Mouse (Mus musculus) forebrain, postnatal 0 days (tissue): ENCODE measurements around the gene Hdac11. TPM values are rescaled to one million over a fixed set of nuclear protein-coding genes. Genes with fewer than 3 reads are reported as not detected.
A peak's percentile ranks its signal among the peaks of the same experiment; 100 is the strongest.

Experiments
- ATAC-seq: fragments of 200-750 bp; cut with Nextera tagmentation; 2 replicates; pipeline ENCODE4 v1.8.0; 2017; ENCODE audit warnings: mild to moderate bottlenecking, moderate library complexity
- DNase-seq: peaks from one replicate; pipeline ENCODE4 v3.0.0-alpha.2; 2015
- H3K27ac ChIP-seq: fragments of 300-500 bp; sonication (generic); 2 replicates; pipeline ENCODE4 v1.5.1; 2014; ENCODE audit warnings: low read depth, mild to moderate bottlenecking, antibody characterized with exemption, low read length, moderate library complexity, mixed read lengths
- H3K27me3 ChIP-seq: fragments of 300-500 bp; sonication (generic); 2 replicates; pipeline ENCODE4 v1.6.1; 2014; ENCODE audit warnings: mild to moderate bottlenecking, low read length, mixed read lengths; ENCODE audit not compliant: insufficient read depth
- H3K36me3 ChIP-seq: fragments of 300-500 bp; sonication (generic); 2 replicates; pipeline ENCODE4 v1.6.1; 2014; ENCODE audit warnings: mild to moderate bottlenecking, moderate library complexity; ENCODE audit not compliant: insufficient read depth
- H3K4me1 ChIP-seq: fragments of 300-500 bp; sonication (generic); 2 replicates; pipeline ENCODE4 v1.6.1; 2014; ENCODE audit warnings: antibody characterized with exemption; ENCODE audit not compliant: insufficient read depth
- H3K4me2 ChIP-seq: fragments of 300-500 bp; sonication (generic); 2 replicates; pipeline ENCODE4 v1.6.1; 2014; ENCODE audit warnings: low read depth, mild to moderate bottlenecking, moderate library complexity
- H3K4me3 ChIP-seq: fragments of 300-500 bp; sonication (generic); 2 replicates; pipeline ENCODE4 v1.5.1; 2014; ENCODE audit warnings: low read depth, low read length, mixed read lengths
- H3K9ac ChIP-seq: fragments of 300-500 bp; sonication (generic); 2 replicates; pipeline ENCODE4 v1.6.1; 2014; ENCODE audit warnings: mild to moderate bottlenecking
- H3K9me3 ChIP-seq: fragments of 300-500 bp; sonication (generic); 2 replicates; pipeline ENCODE4 v1.6.1; 2016; ENCODE audit warnings: low read length
- CTCF ChIP-seq: sonication (generic); IDR thresholded peaks from 2 replicates; pipeline ENCODE4 v1.5.1; 2016; ENCODE audit warnings: antibody characterized with exemption, control low read depth, low read depth
- WGBS: fragments of 180-500 bp; shearing (Covaris S2); extraction: QIAGEN DNeasy Blood & Tissue Kit; methylation state at CpG from one replicate; pipeline ENCODE4 v1.1.7; 2014; 5-methylcytosine and 5-hydroxymethylcytosine counted together
- polyA plus RNA-seq: library from polyadenylated mRNA; unstranded; fragments of >200 nt; fragmentation: Nextera tagmentation; extraction: Ambion mirVana; gene quantifications from 2 replicates; pipeline ENCODE4 v1.2.1, GENCODE M21; 2015
- total RNA-seq: library from RNA; depleted of rRNA; stranded (reverse); fragments of >200 nt; gene quantifications from 2 replicates; pipeline ENCODE4 v1.2.3, GENCODE M21; 2014; rRNA removed

The Hdac11 gene
- total and polyA plus RNA-seq, 2 experiments from 2014 or later, result 34.5 to 81.0 TPM

DNA sequence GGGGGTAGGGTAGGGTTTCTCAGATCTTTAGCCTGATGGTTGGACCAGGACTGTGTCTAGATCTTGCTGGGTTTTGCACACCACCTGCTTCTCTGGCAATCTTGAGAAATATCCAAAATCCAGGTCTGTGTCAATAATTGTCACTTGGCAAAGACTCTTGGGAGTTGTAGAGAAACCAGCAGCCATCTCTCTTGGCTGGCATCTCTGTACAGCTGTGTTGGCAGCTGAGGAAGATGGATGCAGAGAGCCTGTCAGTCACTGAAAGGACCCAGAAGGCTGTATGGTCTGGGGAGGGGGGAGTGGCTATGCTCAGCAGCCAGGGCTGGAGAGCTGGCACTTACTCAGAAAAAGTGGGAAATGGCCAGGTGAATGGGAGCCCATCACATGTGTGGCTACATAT is 63.6 kb downstream of the Hdac11 start:
- Histone ChIP-seq H3K4me3 (no peak overlapping the region), H3K36me3 (no peaks in the 10 kb centered on the region), H3K4me1 (peaks cover 14% of the 10 kb centered on the region; the same call in 1 of the 2 replicates), H3K9me3 (no peaks in the 10 kb centered on the region), H3K27ac (peak overlapping the region; percentile 69; the same call in 1 of the 2 replicates), H3K27me3 (no peaks in the 10 kb centered on the region), H3K9ac (no peak overlapping the region), H3K4me2 (no peak overlapping the region)
- no peak for TF ChIP-seq CTCF
- DNase-seq, result no peak
- ATAC-seq, result peak; percentile 70; the same call in 1 of the 2 replicates

GRCm38 (mm10) chr6:91221094-91221493 is 64.6 kb downstream of the Hdac11 start:
- Histone ChIP-seq H3K4me1 (peaks cover 14% of the 10 kb centered on the region; the same call in 1 of the 2 replicates), H3K4me2 (no peak overlapping the region), H3K27ac (peak overlapping the region; percentile 69; the same call in 1 of the 2 replicates), H3K4me3 (no peak overlapping the region), H3K9me3 (no peaks in the 10 kb centered on the region), H3K36me3 (no peaks in the 10 kb centered on the region), H3K27me3 (no peaks in the 10 kb centered on the region), H3K9ac (no peak overlapping the region)
- ATAC-seq (no peak), DNase-seq (no peak)
- no peak for TF ChIP-seq CTCF
- WGBS, result 15% methylated on average over 3 of the region's 3 CpGs

DNA sequence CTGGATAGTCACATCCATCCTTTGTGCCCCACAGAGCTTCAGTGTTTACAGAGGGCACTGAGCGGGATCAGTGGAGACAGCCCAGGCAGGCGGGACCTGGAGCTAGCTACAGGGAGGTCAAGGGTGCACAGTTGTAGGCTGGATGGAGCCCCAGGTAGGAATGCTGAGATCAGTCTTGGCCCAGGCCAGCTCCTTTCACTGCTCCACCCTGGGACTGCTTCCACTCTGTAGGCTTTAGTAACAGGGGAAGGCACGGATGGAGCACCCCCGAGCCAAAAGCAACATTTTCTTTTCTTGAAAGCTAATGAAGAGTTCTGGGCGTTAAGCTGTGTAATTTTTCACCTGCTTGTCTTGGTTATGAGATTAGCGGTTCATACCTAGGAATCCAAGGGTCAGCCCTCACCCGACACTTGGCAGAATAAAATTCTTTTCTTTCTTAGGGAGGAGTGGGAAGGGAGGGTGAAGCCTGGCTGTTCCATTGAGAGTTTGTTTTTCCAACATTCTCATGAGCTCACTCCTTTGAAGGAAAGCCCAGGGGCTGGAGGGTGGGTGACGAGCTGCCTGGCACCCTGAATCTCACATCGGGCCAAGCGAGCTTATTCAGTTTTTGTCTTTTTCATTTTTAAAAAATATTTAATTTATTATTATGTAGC is 66.4 kb downstream of the Hdac11 start:
- Histone ChIP-seq H3K27me3 (no peaks in the 10 kb centered on the region), H3K4me1 (peaks cover 7% of the 10 kb centered on the region; the same call in 1 of the 2 replicates), H3K9ac (no peak overlapping the region), H3K4me2 (no peak overlapping the region), H3K27ac (no peak overlapping the region), H3K9me3 (no peaks in the 10 kb centered on the region), H3K36me3 (no peaks in the 10 kb centered on the region), H3K4me3 (no peak overlapping the region)
- WGBS, result 64% methylated on average over 10 of the region's 10 CpGs
- no peak for DNase-seq
- TF ChIP-seq CTCF, result no peak
- no peak for ATAC-seq

Other genes starting within 250 kb of the Hdac11 start
- 73.2 and 103 TPM in 2 replicates for gene Iqsec1, start 168.0 kb upstream of the Hdac11 start, total RNA-seq
- gene Iqsec1, start 168.0 kb upstream of the Hdac11 start, polyA plus RNA-seq, result 14.9 and 21.8 TPM in 2 replicates
- gene Nup210, start 39.8 kb upstream of the Hdac11 start, total RNA-seq, result 36.6 and 52.6 TPM in 2 replicates
- gene Nup210, start 39.8 kb upstream of the Hdac11 start, polyA plus RNA-seq, result 9.1 and 12.5 TPM in 2 replicates
- 26.7 and 41.1 TPM in 2 replicates for gene Fbln2, start 55.8 kb downstream of the Hdac11 start, total RNA-seq
- 18.6 and 19.6 TPM in 2 replicates for gene Fbln2, start 55.8 kb downstream of the Hdac11 start, polyA plus RNA-seq